Mouse (Mus musculus) bone marrow, adult 2 months (tissue): ENCODE measurements around the gene Mcts2. TPM values are rescaled to one million over a fixed set of nuclear protein-coding genes. Genes with fewer than 3 reads are reported as not detected.
"Not testable (repeated sequence)": the region's sequence is repeated elsewhere in the genome, so short reads cannot be mapped to it uniquely, and the experiment has no call there.

ENCODE experiments used
- H3K27ac ChIP-seq: fragments of 200-500 bp; 2 replicates; pipeline ENCODE4 v1.5.1; 2012; ENCODE audit warnings: low read depth, mild to moderate bottlenecking, control low read depth, inconsistent platforms, low read length; ENCODE audit not compliant: control insufficient read depth, poor library complexity, insufficient read depth
- H3K4me1 ChIP-seq: fragments of 200-500 bp; 2 replicates; pipeline ENCODE4 v1.6.1; 2011; ENCODE audit warnings: low read length; ENCODE audit not compliant: control insufficient read depth, insufficient read depth
- H3K4me3 ChIP-seq: fragments of 200-500 bp; replicated peaks from 2 replicates; pipeline ENCODE3; 2011; ENCODE audit warnings: mild to moderate bottlenecking, low read depth, low read length, control low read depth; ENCODE audit not compliant: control insufficient read depth
- CTCF ChIP-seq: fragments of 200-500 bp; IDR thresholded peaks from 2 replicates; pipeline ENCODE4 v1.5.1; 2011; ENCODE audit warnings: low read length, control low read depth; ENCODE audit not compliant: control insufficient read depth, insufficient read depth
- POLR2A ChIP-seq: fragments of 200-500 bp; IDR thresholded peaks from 2 replicates; pipeline ENCODE4 v1.6.1; 2011; ENCODE audit warnings: low read depth, mild to moderate bottlenecking, control low read depth, low read length, borderline replicate concordance; ENCODE audit not compliant: control insufficient read depth
- WGBS: fragments of 180-500 bp; shearing (Covaris S2); methylation state at CpG from one replicate; pipeline ENCODE4 v1.1.7; 2018; 5-methylcytosine and 5-hydroxymethylcytosine counted together
- polyA plus RNA-seq: library from polyadenylated mRNA; stranded (reverse); fragments of >200 nt; gene quantifications from 2 replicates; pipeline ENCODE4 v1.2.4, GENCODE M21; 2011; ENCODE audit warnings: low replicate concordance; ENCODE audit not compliant: missing spikeins, insufficient read depth, insufficient read length

Gene Mcts2
- polyA plus RNA-seq, 1 experiment = 12.9 TPM

DNA sequence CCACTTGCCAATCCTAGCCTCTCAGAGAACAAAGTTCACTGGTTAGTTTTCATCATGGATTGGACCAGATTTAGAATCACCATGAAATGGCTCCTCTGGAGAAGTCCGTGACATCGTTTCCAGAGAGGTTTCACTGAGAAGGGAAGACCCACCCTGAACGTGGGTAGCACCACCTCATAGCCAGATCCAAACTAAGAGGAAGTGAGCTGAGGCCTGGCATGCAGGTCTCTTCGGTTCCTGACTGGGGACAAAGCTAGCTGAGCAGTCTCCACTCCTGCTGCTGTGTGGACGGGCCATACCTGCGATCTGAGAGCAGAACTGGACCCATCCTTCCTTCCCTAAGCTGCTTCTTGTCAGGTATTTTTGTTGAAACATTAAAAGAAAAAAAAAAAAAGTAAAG is 25.7 kb upstream of the Mcts2 start:
- WGBS = 14% methylated on average over 6 of the region's 6 CpGs
- Histone ChIP-seq H3K27ac (peak overlapping the region; percentile 22; the same call in 1 of the 2 replicates), H3K4me1 (no peaks in the 10 kb centered on the region; the same call in 1 of the 2 replicates), H3K4me3 (no peak overlapping the region)
- no peak for TF ChIP-seq POLR2A
- no peak for TF ChIP-seq CTCF

DNA sequence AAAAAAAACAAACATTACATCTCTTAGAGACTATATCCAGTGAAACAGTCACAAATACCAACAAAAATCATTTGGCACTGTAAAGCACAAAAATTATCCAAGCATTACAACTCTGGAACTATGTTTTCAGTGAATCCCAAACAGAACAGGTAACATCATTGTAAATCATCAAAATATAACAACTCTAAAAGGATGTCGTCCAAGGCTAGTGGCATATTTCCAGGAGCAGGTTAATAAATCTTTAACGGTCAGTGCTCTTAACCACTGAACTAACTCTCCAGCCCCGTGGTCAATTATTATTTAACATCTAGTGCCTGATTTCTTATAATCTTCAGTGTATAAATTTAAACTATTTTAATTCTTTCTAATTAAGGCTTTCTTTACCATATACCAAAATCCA is 20.6 kb upstream of the Mcts2 start:
- not testable (repeated sequence) for H3K27ac ChIP-seq, H3K4me3 ChIP-seq, H3K4me1 ChIP-seq
- WGBS = 73% methylated on average over 3 of the region's 3 CpGs

DNA sequence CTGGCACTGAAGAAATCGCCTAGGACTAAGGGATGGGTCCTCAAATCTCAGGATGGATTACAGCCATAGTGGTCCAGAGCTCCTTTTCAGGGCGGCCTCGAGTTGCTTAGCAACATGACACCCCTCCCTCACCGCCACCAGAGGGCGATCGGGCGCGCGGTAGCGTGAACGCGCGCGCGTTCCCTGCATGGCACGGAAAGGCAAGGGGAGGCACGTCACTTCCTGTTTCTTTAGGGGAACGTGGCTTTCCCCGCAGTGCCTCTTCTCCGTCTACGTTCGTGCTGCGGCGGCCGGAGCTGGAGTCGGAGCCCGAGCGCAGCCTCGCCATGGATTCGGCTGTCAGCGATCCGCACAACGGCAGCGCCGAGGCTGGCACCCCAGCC is 17.6 kb upstream of the Mcts2 start, which contains the start of gene H13:
H13 (plus strand) TSS at position 206 of the 383 bp plus-strand sequence.
- under 1% methylated on average over 35 of the region's 35 CpGs for WGBS
- Histone ChIP-seq H3K4me3 (peak within 1 kb of the TSS; percentile 97), H3K4me1 (peaks cover 7% of the 10 kb centered on the region), H3K27ac (peak within 1 kb of the TSS; percentile 96)
- TF ChIP-seq CTCF (peak; percentile 99), POLR2A (peak; percentile 92)

DNA sequence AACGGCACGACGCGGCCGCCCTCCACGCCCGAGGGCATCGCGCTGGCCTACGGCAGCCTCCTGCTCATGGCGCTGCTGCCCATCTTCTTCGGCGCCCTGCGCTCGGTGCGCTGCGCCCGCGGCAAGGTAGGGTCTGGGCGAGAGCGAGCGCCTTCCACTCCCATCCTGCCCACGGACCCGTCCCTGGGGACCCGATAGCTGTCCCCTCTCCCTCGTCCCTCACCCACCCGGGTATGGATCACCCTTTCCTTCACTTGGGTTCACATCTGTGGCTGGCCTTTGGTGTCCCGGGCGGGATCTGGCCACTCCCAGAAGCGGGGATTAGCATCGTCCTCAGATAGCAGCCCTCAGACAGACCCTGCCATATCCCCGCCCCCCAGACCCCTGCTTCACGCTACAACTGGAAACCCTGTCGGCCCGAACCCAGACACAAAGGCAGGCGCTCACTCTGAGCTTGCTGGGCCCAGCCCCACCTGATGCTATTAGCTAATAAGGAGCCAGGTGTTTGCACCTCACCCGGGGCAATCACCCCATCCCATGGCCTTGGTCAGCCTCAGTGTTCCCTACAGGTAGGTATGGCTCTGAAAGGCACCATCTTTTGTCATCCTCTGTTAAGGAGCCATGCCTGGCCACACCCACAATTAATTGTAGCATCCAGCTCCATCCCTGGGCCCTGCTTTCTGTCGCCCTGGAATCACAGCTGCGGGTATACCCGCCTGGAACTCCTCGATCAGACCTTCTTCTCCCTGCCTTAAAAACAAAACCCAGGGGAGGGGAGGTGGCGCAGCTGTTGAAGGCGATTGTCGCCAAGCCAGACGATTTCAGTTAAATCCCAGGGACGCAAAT is 17.0 kb upstream of the Mcts2 start:
- peaks cover 7% of the 10 kb centered on the region for H3K4me1 ChIP-seq
- TF ChIP-seq POLR2A (no peak), CTCF (no peak)
- H3K4me3 ChIP-seq = peak overlapping the region; percentile 97
- WGBS = under 1% methylated on average over 46 of the region's 46 CpGs
- peak overlapping the region; percentile 96 for H3K27ac ChIP-seq

DNA sequence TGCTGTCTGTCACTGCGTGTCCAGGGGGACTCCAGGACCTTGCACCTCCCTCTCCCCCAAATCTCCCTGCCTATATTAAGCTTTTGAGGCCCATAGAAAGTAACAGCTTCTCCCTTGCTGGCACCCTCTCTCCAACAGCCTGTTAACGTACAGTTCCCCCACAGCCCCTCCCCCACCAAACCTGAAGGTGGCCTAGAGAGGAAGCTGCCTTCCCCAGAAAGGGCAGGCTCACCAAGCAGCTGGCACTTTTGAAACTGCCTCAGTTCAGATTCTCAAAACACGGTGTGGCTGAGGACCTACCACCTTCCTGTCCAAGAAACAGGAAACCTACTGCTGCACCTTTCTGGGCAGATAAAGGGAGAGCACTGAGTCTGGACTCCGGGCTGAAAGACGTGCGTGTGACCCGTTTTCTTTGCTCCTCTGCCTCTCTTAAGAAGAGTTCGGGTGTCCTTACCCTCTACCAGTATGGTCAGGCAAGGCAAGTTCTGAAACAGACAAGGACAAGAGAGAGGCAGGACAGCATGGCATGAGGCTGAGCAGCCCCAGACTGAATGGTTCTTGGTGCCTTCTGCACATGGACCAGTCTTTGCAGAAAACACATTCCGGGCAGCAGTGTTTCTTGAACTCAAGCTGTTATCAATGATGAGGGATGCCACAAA is 15.7 kb upstream of the Mcts2 start:
- peak overlapping the region; percentile 51 for H3K27ac ChIP-seq
- 2% methylated on average over 9 of the region's 9 CpGs for WGBS
- peak overlapping the region; percentile 51 for H3K4me3 ChIP-seq
- TF ChIP-seq CTCF = no peak
- no peak for TF ChIP-seq POLR2A
- peaks cover 9% of the 10 kb centered on the region for H3K4me1 ChIP-seq

DNA sequence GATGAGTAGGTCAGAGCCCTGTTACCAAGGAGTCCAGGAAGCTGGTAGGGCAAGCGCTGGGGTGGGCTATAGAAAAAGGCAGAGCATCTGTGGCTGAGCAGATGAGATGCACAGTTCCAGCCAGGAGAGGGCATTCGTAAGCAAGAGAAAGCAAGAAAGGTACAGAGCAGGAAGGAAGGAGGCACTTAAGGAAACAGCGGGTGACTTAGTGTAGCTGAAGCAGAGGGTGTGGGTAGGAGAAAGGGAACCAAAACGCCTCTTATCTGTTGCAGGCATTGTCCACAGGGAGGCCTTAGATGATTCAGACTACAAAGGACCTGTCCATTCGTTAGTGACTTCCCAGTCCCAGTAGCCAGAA is 15.2 kb upstream of the Mcts2 start:
- Histone ChIP-seq H3K27ac (peak overlapping the region; percentile 51), H3K4me1 (peaks cover 9% of the 10 kb centered on the region), H3K4me3 (peak overlapping the region; percentile 51)
- WGBS = 2% methylated on average over 5 of the region's 5 CpGs
- TF ChIP-seq POLR2A = no peak
- peak; percentile 61 for TF ChIP-seq CTCF

DNA sequence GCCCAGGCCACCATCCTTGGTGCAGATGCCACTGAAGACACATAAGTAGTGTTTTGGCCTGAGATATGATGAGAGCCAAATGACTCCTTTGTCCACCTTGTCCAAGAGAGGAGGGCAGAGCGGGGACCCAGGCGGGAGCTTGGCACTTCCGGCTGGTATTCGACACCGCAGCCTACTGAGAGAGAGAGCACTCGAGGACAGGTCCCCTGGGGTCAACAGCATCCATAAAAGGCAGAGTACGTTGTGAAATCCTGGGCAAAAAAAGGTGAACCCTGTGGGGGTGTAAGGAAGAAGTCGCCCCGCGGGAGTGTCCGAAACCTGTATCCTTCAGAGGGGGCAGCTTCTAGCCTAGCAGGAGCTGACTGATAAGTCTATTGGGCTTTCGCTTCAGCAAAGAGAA is 14.7 kb upstream of the Mcts2 start:
- TF ChIP-seq POLR2A (no peak), CTCF (no peak)
- 44% methylated on average over 12 of the region's 12 CpGs for WGBS

DNA sequence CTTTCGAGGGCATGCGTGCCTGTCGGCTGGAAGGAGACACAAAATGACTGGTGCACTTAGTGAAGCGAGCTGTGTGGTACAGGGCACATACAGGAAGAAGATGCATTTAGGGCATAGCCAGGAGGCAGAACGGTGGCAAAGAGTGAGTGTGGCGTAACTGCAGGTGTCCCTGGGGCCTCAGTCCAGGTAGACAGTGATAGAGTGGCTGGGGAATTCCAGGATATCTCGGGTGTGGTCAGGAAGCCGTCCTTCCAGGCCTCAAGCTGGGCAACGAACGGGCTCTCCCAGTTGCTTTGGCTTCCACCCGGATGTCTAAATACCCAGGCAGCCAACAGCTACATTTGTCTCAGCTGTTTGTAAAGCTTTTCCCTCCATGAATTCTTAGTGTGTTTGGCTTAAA is 12.7 kb upstream of the Mcts2 start:
- TF ChIP-seq CTCF (no peak), POLR2A (no peak)
- Histone ChIP-seq H3K27ac (no peak overlapping the region), H3K4me3 (no peak overlapping the region), H3K4me1 (peaks cover 9% of the 10 kb centered on the region)
- WGBS = 70% methylated on average over 11 of the region's 11 CpGs

More for the DNA sequence above, 14.7 kb upstream of the Mcts2 start:
- Histone ChIP-seq H3K4me1 (peaks cover 9% of the 10 kb centered on the region), H3K4me3 (no peak overlapping the region), H3K27ac (peak overlapping the region; percentile 19)

DNA sequence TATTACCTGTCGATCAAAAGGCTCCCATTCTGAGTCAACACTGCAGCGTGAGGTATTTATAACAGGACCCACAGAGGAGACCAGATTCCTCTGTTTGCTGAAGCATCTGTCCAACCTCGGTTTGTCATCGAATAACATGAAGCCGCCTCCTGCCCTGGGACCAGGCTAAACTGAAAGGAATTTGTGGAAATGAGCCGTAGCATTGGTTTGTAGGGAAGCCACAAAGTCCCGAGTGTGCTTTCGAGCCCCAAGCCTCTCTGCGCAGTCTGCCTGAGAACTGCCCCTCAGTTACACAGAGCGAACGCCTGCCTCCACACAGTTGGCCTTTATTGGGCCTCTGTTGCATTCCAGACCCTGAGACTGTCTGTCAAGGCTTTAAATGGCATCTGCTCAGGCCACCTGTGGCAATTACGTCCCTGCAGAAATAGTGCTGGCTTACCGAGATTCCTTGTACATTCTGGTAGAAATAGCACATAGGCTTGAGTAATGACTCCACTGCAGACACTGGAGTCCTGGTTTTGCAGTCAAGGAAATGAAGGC is 11.5 kb upstream of the Mcts2 start:
- TF ChIP-seq POLR2A (no peak), CTCF (no peak)
- WGBS = 76% methylated on average over 13 of the region's 13 CpGs
- Histone ChIP-seq H3K27ac (no peak overlapping the region), H3K4me1 (peaks cover 9% of the 10 kb centered on the region), H3K4me3 (no peak overlapping the region)
